In the genomic region with DNA sequence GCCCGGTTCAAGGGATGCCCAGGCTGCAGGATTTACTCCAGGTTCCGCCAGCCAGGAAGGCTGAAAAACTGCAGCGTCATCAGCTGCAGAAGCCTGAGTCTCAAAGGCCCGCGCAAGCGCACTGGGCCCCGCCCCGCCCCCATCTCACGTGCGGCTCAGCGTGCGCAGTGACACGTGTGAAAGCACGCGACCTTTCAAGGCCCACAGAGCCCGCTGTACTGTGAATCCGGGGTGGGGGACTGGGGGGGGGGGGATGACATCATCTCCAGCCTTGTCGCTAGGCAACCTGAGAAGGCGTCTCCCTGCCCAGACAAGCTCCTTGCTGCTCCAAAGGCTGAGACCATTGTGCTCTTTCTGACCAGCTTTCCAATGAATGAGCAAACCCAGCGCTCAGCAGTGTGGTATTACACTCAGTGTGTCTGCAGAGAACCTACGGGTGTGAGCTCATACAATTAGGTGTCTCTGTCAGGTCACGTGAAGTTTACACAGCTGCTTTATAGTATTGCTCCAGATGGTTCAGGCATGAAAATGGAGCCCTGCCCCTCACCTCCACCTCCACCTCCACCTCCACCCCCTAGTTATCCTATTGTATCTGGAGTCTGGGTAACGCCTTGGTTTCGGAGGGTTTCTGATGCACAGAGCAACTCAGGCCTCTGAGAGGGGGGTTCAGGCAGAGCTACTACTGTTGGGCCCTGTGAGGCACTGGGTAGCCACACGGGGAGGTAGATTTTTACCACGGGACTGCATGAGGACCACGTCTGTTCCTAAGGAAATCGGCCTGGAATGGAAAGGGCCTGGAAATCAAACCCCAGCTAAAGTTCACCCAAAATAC, we compare ENCODE assay signal across 8 mouse cellular contexts. TPM values are rescaled to one million over a fixed set of nuclear protein-coding genes. Genes with fewer than 3 reads are reported as not detected.
DNase-seq lines count a peak whose midpoint lies in the region; ATAC-seq and TF ChIP-seq lines count a peak whose summit lies in the region.

No protein-coding gene starts in this region.

- TF ChIP-seq POLR2A in CH12.LX (IDR thresholded peaks at IDR 0.05; ENCODE audit: low read depth, low read length), result no peak; the same call in 1 of the 2 replicates

- dilution Hi-C loops in CH12.LX (cut with MboI; ENCODE audit: extremely low pct_ligation_motif_present, extremely low pct_unique_long_range_greater_than_20kb, low sequenced_read_pairs), result no loop called here

- no peak overlapping the region for H3K4me2 ChIP-seq in CH12.LX (ENCODE audit: insufficient read depth, low read depth, poor library complexity, severe bottlenecking)
- H3K4me2 ChIP-seq in forebrain, embryonic 14.5 days (ENCODE audit: low read length), result peak overlapping the region; percentile 37
- peak overlapping the region; percentile 39 for H3K4me2 ChIP-seq in liver, embryonic 16.5 days (ENCODE audit: low read depth, low read length)
- peak overlapping the region; percentile 55 for H3K4me2 ChIP-seq in neural tube, embryonic 12.5 days (replicated peaks)

- intact Hi-C loops in heart, postnatal 14 days (cut with DNase I), result loop anchor here (2.0 kb wide), 1 partner anchor 25 kb away; no protein-coding TSS in a partner anchor

- no peak for TF ChIP-seq CTCF in CH12.LX (conservative IDR thresholded peaks at IDR 0.05 in 1 of 2, IDR thresholded peaks at IDR 0.05 in 1 of 2; ENCODE audit: low read depth in 2 of 2, low read length in 2 of 2)

- H3K9ac ChIP-seq in CH12.LX (ENCODE audit: insufficient read depth, low read depth), result no peak overlapping the region
- H3K9ac ChIP-seq in forebrain, embryonic 14.5 days (ENCODE audit: low read length), result 0 out of 2 replicates have a peak overlapping the region, but pooled peaks have one; percentile 22
- no peak overlapping the region for H3K9ac ChIP-seq in liver, embryonic 16.5 days (ENCODE audit: low read depth, low read length)
- no peak overlapping the region for H3K9ac ChIP-seq in neural tube, embryonic 12.5 days

- no peaks in the 10 kb centered on the region for H3K9me3 ChIP-seq in CH12.LX (replicated peaks; ENCODE audit: low read length)
- no peaks in the 10 kb centered on the region for H3K9me3 ChIP-seq in forebrain, embryonic 14.5 days (replicated peaks; ENCODE audit: control insufficient read depth, low read length)
- no peaks in the 10 kb centered on the region for H3K9me3 ChIP-seq in liver, embryonic 16.5 days (replicated peaks; ENCODE audit: control insufficient read depth, low read length)
- no peaks in the 10 kb centered on the region for H3K9me3 ChIP-seq in neural tube, embryonic 12.5 days

- peaks cover 2 to 41% of the 10 kb centered on the region in 2 experiments for H3K36me3 ChIP-seq in CH12.LX (replicated peaks in 1 of 2; ENCODE audit: control insufficient read depth in 1 of 2, insufficient read depth in 1 of 2, low read length in 1 of 2)
- no peaks in the 10 kb centered on the region for H3K36me3 ChIP-seq in forebrain, embryonic 14.5 days (ENCODE audit: control insufficient read depth, insufficient read depth, low read length)
- no peaks in the 10 kb centered on the region for H3K36me3 ChIP-seq in liver, embryonic 16.5 days (ENCODE audit: control insufficient read depth, insufficient read depth)
- H3K36me3 ChIP-seq in neural tube, embryonic 12.5 days, result no peaks in the 10 kb centered on the region

- no peak for TF ChIP-seq RAD21 in CH12.LX (IDR thresholded peaks at IDR 0.05; ENCODE audit: low read depth, low read length)

- peak; percentile 74 for ATAC-seq in cerebellum, adult (ENCODE audit: insufficient number of reproducible peaks, low FRiP score, low TSS enrichment)
- peak; percentile 96 for ATAC-seq in forebrain, embryonic 14.5 days
- ATAC-seq in liver, embryonic 16.5 days (ENCODE audit: low read depth), result peak; percentile 75
- peak; percentile 96 for ATAC-seq in neural tube, embryonic 12.5 days (ENCODE audit: low FRiP score, low read depth)

- 3% methylated on average over 28 of the region's 28 CpGs for WGBS in forebrain, embryonic 14.5 days
- 12% methylated on average over 28 of the region's 28 CpGs for WGBS in large intestine, adult 2 months
- WGBS in liver, embryonic 16.5 days (ENCODE audit: insufficient replicate concordance), result 16% methylated on average over 28 of the region's 28 CpGs
- WGBS in neural tube, embryonic 12.5 days, result 5% methylated on average over 28 of the region's 28 CpGs

- H3K4me1 ChIP-seq in CH12.LX (ENCODE audit: control insufficient read depth in 1 of 2, insufficient read depth in 2 of 2), result peaks cover 26 to 92% of the 10 kb centered on the region in 2 experiments
- H3K4me1 ChIP-seq in forebrain, embryonic 14.5 days (ENCODE audit: control insufficient read depth, insufficient read depth, low read length), result peaks cover 9% of the 10 kb centered on the region
- H3K4me1 ChIP-seq in liver, embryonic 16.5 days (ENCODE audit: control insufficient read depth, low read depth, low read length), result peaks cover 3% of the 10 kb centered on the region
- H3K4me1 ChIP-seq in neural tube, embryonic 12.5 days, result peaks cover 9% of the 10 kb centered on the region; the same call in 1 of the 2 replicates

- H3K27ac ChIP-seq in CH12.LX (ENCODE audit: insufficient read depth, low read depth), result peak overlapping the region; percentile 27; the same call in 1 of the 2 replicates
- H3K27ac ChIP-seq in forebrain, embryonic 14.5 days (ENCODE audit: low read depth, low read length), result peak overlapping the region; percentile 0; the same call in 1 of the 2 replicates
- no peak overlapping the region for H3K27ac ChIP-seq in liver, embryonic 16.5 days (ENCODE audit: low read length)
- no peak overlapping the region for H3K27ac ChIP-seq in neural tube, embryonic 12.5 days

- in situ Hi-C loops in CH12.LX (cut with MboI; ENCODE audit: low pct_ligation_motif_present, low pct_unique_long_range_greater_than_20kb, low sequenced_read_pairs), result loop anchor here (5.0 kb wide), 1 partner anchor 36 kb away; no protein-coding TSS in a partner anchor

- no peaks in the 10 kb centered on the region for H3K27me3 ChIP-seq in CH12.LX (replicated peaks)
- H3K27me3 ChIP-seq in forebrain, embryonic 14.5 days (replicated peaks; ENCODE audit: control insufficient read depth, insufficient read depth, low read length), result no peaks in the 10 kb centered on the region
- no peaks in the 10 kb centered on the region for H3K27me3 ChIP-seq in liver, embryonic 16.5 days (ENCODE audit: control insufficient read depth, insufficient read depth, low read depth, low read length)
- peaks cover 5% of the 10 kb centered on the region; the same call in 1 of the 2 replicates for H3K27me3 ChIP-seq in neural tube, embryonic 12.5 days (replicated peaks)

- peak; percentile 77 for DNase-seq in CH12.LX (ENCODE audit: extremely low read depth)
- peak; percentile 97 for DNase-seq in forebrain, embryonic 14.5 days (ENCODE audit: low spot score)
- DNase-seq in heart, postnatal 14 days, result peak; percentile 94 to 98
- DNase-seq in large intestine, adult 2 months (ENCODE audit: low read depth, low spot score), result peak; percentile 42
- DNase-seq in telencephalon, adult 2 months (ENCODE audit: low read depth, low spot score), result peak; percentile 89

- H3K4me3 ChIP-seq in CH12.LX (replicated peaks in 1 of 3; ENCODE audit: low read depth in 2 of 3, low read length in 2 of 3, poor library complexity in 1 of 3), result no peak overlapping the region
- peak overlapping the region; percentile 4 for H3K4me3 ChIP-seq in forebrain, embryonic 14.5 days (ENCODE audit: low read depth, low read length)
- H3K4me3 ChIP-seq in liver, embryonic 16.5 days (ENCODE audit: low read depth, low read length), result 0 out of 2 replicates have a peak overlapping the region, but pooled peaks have one; percentile 1
- peak overlapping the region; percentile 13 for H3K4me3 ChIP-seq in neural tube, embryonic 12.5 days

- TF ChIP-seq EP300 in CH12.LX (IDR thresholded peaks at IDR 0.05; ENCODE audit: low read length), result no peak

- peaks cover 22% of the 10 kb centered on the region for H3K79me2 ChIP-seq in CH12.LX (replicated peaks; ENCODE audit: control insufficient read depth, extremely low read depth, insufficient read depth, poor library complexity, severe bottlenecking)

TF ChIP-seq in CH12.LX, 34 proteins besides CTCF, POLR2A, EP300 and RAD21 (continues in another document):
- TF ChIP-seq KAT2A (IDR thresholded peaks at IDR 0.05; ENCODE audit: insufficient replicate concordance, low read length) (no peak), NRF1 (IDR thresholded peaks at IDR 0.05; ENCODE audit: low read depth, low read length) (peak; percentile 83), MAX (IDR thresholded peaks at IDR 0.05; ENCODE audit: low read length) (peak; percentile 58), JUN (IDR thresholded peaks at IDR 0.05; ENCODE audit: insufficient read depth, low read depth, low read length) (no peak), E2F4 (IDR thresholded peaks at IDR 0.05; ENCODE audit: insufficient replicate concordance, low read depth, low read length) (no peak), ETS1 (conservative IDR thresholded peaks at IDR 0.05; ENCODE audit: low read depth, low read length) (peak; percentile 91), PAX5 (IDR thresholded peaks at IDR 0.05; ENCODE audit: low read length) (no peak), CHD1 (IDR thresholded peaks at IDR 0.05; ENCODE audit: low read depth, low read length) (no peak), MAFK (IDR thresholded peaks at IDR 0.05; ENCODE audit: insufficient replicate concordance, low read length) (peak; percentile 86), SMC3 (IDR thresholded peaks at IDR 0.05; ENCODE audit: low read depth, low read length) (no peak), UBTF (IDR thresholded peaks at IDR 0.05; ENCODE audit: low read depth, low read length) (no peak), BHLHE40 (IDR thresholded peaks at IDR 0.05; ENCODE audit: low read depth, low read length) (peak; percentile 100), MAZ (IDR thresholded peaks at IDR 0.05; ENCODE audit: low read depth, low read length) (peak; percentile 53; the same call in 1 of the 2 replicates), HCFC1 (IDR thresholded peaks at IDR 0.05; ENCODE audit: low read depth, low read length) (0 out of 2 replicates have a peak, but pooled peaks have one; percentile 9), TCF12 (IDR thresholded peaks at IDR 0.05; ENCODE audit: low read depth, low read length) (peak; percentile 67; the same call in 1 of the 2 replicates), USF1 (IDR thresholded peaks at IDR 0.05; ENCODE audit: low read depth, low read length) (no peak), RCOR1 (conservative IDR thresholded peaks at IDR 0.05; ENCODE audit: low read depth, low read length) (no peak; the same call in 1 of the 2 replicates)

RNA-seq across cellular contexts. Expression of a gene that starts 9.4 kb away (rescaled TPM):
- total RNA-seq in CH12.LX (2012; rRNA removed) (12.6 and 19.1 TPM in 2 replicates), CH12.LX (2014; rRNA removed) (11.9 and 12.5 TPM in 2 replicates)
- polyA plus RNA-seq in CH12.LX (2012; ENCODE audit: insufficient read length, low read depth), result 105 and 110 TPM in 2 replicates
- 1.7 and 2.5 TPM in 2 replicates for polyA plus RNA-seq in forebrain, embryonic 14.5 days (2014; fragmentation: Nextera tagmentation; extraction: Ambion mirVana)
- total RNA-seq in heart, postnatal 14 days (2021), result 10 to 100 TPM; 12.1 to 15.9 TPM
- 0.90 and 1.5 TPM in 2 replicates for polyA plus RNA-seq in large intestine, adult 2 months (2012; rRNA removed)
- 0.08 and 0.13 TPM in 2 replicates for polyA plus RNA-seq in liver, embryonic 16.5 days (2015; fragmentation: Nextera tagmentation; extraction: Ambion mirVana)
- 1.6 and 2.1 TPM in 2 replicates for polyA plus RNA-seq in neural tube, embryonic 12.5 days (2016; fragmentation: Nextera tagmentation; extraction: Ambion mirVana)

Comparison
In these comparisons a context has a peak if more than half of its experiments do, and no peak if none do; other contexts are left out.
1. DNase-seq: peak in every context shown above with its lines; median percentile 97 in forebrain, embryonic 14.5 days; 96 in heart, postnatal 14 days; 89 in telencephalon, adult 2 months; 77 in CH12.LX; 42 in large intestine, adult 2 months.
2. H3K27ac ChIP-seq: peak in CH12.LX (single experiment) and forebrain, embryonic 14.5 days (single experiment); none in liver, embryonic 16.5 days (single experiment) and neural tube, embryonic 12.5 days (single experiment).
3. H3K4me3 ChIP-seq: peak in forebrain, embryonic 14.5 days (single experiment), liver, embryonic 16.5 days (single experiment) and neural tube, embryonic 12.5 days (single experiment); none in CH12.LX (0 of 3).
4. RNA of a gene that starts 9.4 kb away (polyA plus RNA-seq): 105 to 110 TPM in CH12.LX; 1.7 to 2.5 TPM in forebrain, embryonic 14.5 days, 1.6 to 2.1 TPM in neural tube, embryonic 12.5 days, 0.90 to 1.5 TPM in large intestine, adult 2 months and 0.08 to 0.13 TPM in liver, embryonic 16.5 days; every median in the first group is over 10 times any median in the second.
5. Peak in every context shown above with its lines, with median percentiles within 50 percentile points of each other: ATAC-seq.